Mouse (Mus musculus) hindbrain, embryonic 14.5 days (tissue): Measurements from ENCODE around the gene Rad21l. TPM values are rescaled to one million over a fixed set of nuclear protein-coding genes. Genes with fewer than 3 reads are reported as not detected.

Experiments used
- ATAC-seq: fragments of 200-750 bp; cut with Nextera tagmentation; 2 replicates; pipeline ENCODE4 v1.8.0; 2017; ENCODE audit warnings: moderate number of reproducible peaks, mild to moderate bottlenecking, moderate TSS enrichment, moderate library complexity; ENCODE audit not compliant: low FRiP score
- DNase-seq: peaks from one replicate; pipeline ENCODE4 v3.0.0-alpha.2; 2015; ENCODE audit warnings: low spot score
- H3K27ac ChIP-seq: fragments of 300-500 bp; sonication (generic); 2 replicates; pipeline ENCODE4 v1.5.1; 2014; ENCODE audit warnings: mild to moderate bottlenecking, moderate library complexity
- H3K27me3 ChIP-seq: fragments of 300-500 bp; sonication (generic); 2 replicates; pipeline ENCODE4 v1.6.1; 2014; ENCODE audit warnings: mild to moderate bottlenecking, low read length, mixed read lengths; ENCODE audit not compliant: control insufficient read depth, insufficient read depth
- H3K36me3 ChIP-seq: fragments of 300-500 bp; sonication (generic); replicated peaks from 2 replicates; pipeline ENCODE4 v1.6.1; 2014; ENCODE audit not compliant: control insufficient read depth, insufficient read depth
- H3K4me1 ChIP-seq: fragments of 300-500 bp; sonication (generic); replicated peaks from 2 replicates; pipeline ENCODE4 v1.6.1; 2014; ENCODE audit warnings: antibody characterized with exemption, low read length, mixed read lengths; ENCODE audit not compliant: control insufficient read depth, insufficient read depth
- H3K4me2 ChIP-seq: fragments of 300-500 bp; sonication (generic); replicated peaks from 2 replicates; pipeline ENCODE4 v1.6.1; 2014; ENCODE audit warnings: mild to moderate bottlenecking, moderate library complexity
- H3K4me3 ChIP-seq: fragments of 300-500 bp; sonication (generic); replicated peaks from 2 replicates; pipeline ENCODE4 v1.5.1; 2014; ENCODE audit warnings: mild to moderate bottlenecking, low read length
- H3K9ac ChIP-seq: fragments of 300-500 bp; sonication (generic); 2 replicates; pipeline ENCODE4 v1.6.1; 2014
- H3K9me3 ChIP-seq: fragments of 300-500 bp; sonication (generic); 2 replicates; pipeline ENCODE4 v1.6.1; 2016; ENCODE audit warnings: low read length; ENCODE audit not compliant: control insufficient read depth
- WGBS: fragments of 180-500 bp; shearing (Covaris S2); extraction: QIAGEN DNeasy Blood & Tissue Kit; methylation state at CpG from one replicate; pipeline ENCODE4 v1.1.7; 2014; 5-methylcytosine and 5-hydroxymethylcytosine counted together
- polyA plus RNA-seq: library from polyadenylated mRNA; unstranded; fragments of >200 nt; fragmentation: Nextera tagmentation; extraction: Ambion mirVana; gene quantifications from 2 replicates; pipeline ENCODE4 v1.2.1, GENCODE M21; 2014

Gene Rad21l
- polyA plus RNA-seq, 1 experiment from 2014 or later, result 0.35 TPM

GRCm38 (mm10) chr2:151676234-151676633 lies 7.9 kb upstream of the Rad21l start:
- Histone ChIP-seq H3K4me2 (no peak overlapping the region), H3K9me3 (no peaks in the 10 kb centered on the region), H3K4me1 (no peaks in the 10 kb centered on the region), H3K27me3 (no peaks in the 10 kb centered on the region), H3K4me3 (no peak overlapping the region), H3K9ac (no peak overlapping the region), H3K36me3 (no peaks in the 10 kb centered on the region), H3K27ac (no peak overlapping the region)
- 67% methylated on average over 2 of the region's 2 CpGs for WGBS
- ATAC-seq, result no peak
- DNase-seq, result peak; percentile 31

- Histone ChIP-seq H3K4me1 (0 out of 2 replicates have a peak, but pooled peaks cover 3% of the 10 kb centered on the region), H3K27ac (no peak overlapping the region), H3K9ac (no peak overlapping the region), H3K4me3 (no peak overlapping the region), H3K27me3 (no peaks in the 10 kb centered on the region; the same call in 1 of the 2 replicates), H3K4me2 (no peak overlapping the region), H3K9me3 (no peaks in the 10 kb centered on the region), H3K36me3 (no peaks in the 10 kb centered on the region)
- ATAC-seq, result 0 out of 2 replicates have a peak, but pooled peaks have one; percentile 31
- DNase-seq, result no peak
- 59% methylated on average over 1 of the region's 1 CpGs for WGBS
Measured at GRCm38 (mm10) chr2:151670968-151671329, 2.6 kb upstream of the Rad21l start.

GRCm38 (mm10) chr2:151670026-151670967 lies 2.0 kb upstream of the Rad21l start:
- H3K4me1 ChIP-seq, result 0 out of 2 replicates have a peak, but pooled peaks cover 3% of the 10 kb centered on the region
- H3K27me3 ChIP-seq, result no peaks in the 10 kb centered on the region; the same call in 1 of the 2 replicates
- peak overlapping the region; percentile 16 for H3K4me3 ChIP-seq
- H3K9ac ChIP-seq, result no peak overlapping the region
- no peaks in the 10 kb centered on the region for H3K9me3 ChIP-seq
- H3K4me2 ChIP-seq, result peak overlapping the region; percentile 42
- no peak overlapping the region for H3K27ac ChIP-seq
- WGBS, result 39% methylated on average over 47 of the region's 48 CpGs
- ATAC-seq, result peak; percentile 51; the same call in 1 of the 2 replicates
- DNase-seq, result no peak
- H3K36me3 ChIP-seq, result no peaks in the 10 kb centered on the region

GRCm38 (mm10) chr2:151652053-151652452 lies 16.3 kb downstream of the Rad21l start:
- no peak overlapping the region for H3K4me2 ChIP-seq
- DNase-seq, result no peak
- no peaks in the 10 kb centered on the region for H3K27me3 ChIP-seq
- 65% methylated on average over 1 of the region's 1 CpGs for WGBS
- no peaks in the 10 kb centered on the region for H3K9me3 ChIP-seq
- no peaks in the 10 kb centered on the region for H3K36me3 ChIP-seq
- H3K27ac ChIP-seq, result no peak overlapping the region
- H3K4me1 ChIP-seq, result no peaks in the 10 kb centered on the region
- H3K9ac ChIP-seq, result no peak overlapping the region
- no peak for ATAC-seq
- no peak overlapping the region for H3K4me3 ChIP-seq

GRCm38 (mm10) chr2:151636015-151636402 lies 32.3 kb downstream of the Rad21l start:
- H3K9ac ChIP-seq, result no peak overlapping the region
- no peak for ATAC-seq
- WGBS, result 72% methylated on average over 2 of the region's 2 CpGs

GRCm38 (mm10) chr2:151635362-151636014 lies 32.8 kb downstream of the Rad21l start:
- Histone ChIP-seq H3K36me3 (no peaks in the 10 kb centered on the region), H3K9ac (0 out of 2 replicates have a peak overlapping the region, but pooled peaks have one; percentile 13), H3K4me3 (no peak overlapping the region), H3K9me3 (no peaks in the 10 kb centered on the region), H3K4me1 (peaks cover 15% of the 10 kb centered on the region; the same call in 1 of the 2 replicates), H3K27me3 (0 out of 2 replicates have a peak, but pooled peaks cover 4% of the 10 kb centered on the region), H3K27ac (no peak overlapping the region; the same call in 1 of the 2 replicates), H3K4me2 (no peak overlapping the region)
- no peak for ATAC-seq
- no peak for DNase-seq
- 62% methylated on average over 9 of the region's 9 CpGs for WGBS

More at GRCm38 (mm10) chr2:151636015-151636402, 32.3 kb downstream of the Rad21l start:
- Histone ChIP-seq H3K27ac (no peak overlapping the region), H3K4me2 (no peak overlapping the region), H3K9me3 (no peaks in the 10 kb centered on the region), H3K27me3 (0 out of 2 replicates have a peak, but pooled peaks cover 4% of the 10 kb centered on the region), H3K4me3 (no peak overlapping the region), H3K36me3 (no peaks in the 10 kb centered on the region), H3K4me1 (peaks cover 10% of the 10 kb centered on the region; the same call in 1 of the 2 replicates)
- DNase-seq, result no peak

- Histone ChIP-seq H3K4me2 (no peak overlapping the region), H3K9me3 (no peaks in the 10 kb centered on the region), H3K27ac (no peak overlapping the region), H3K4me3 (no peak overlapping the region), H3K36me3 (no peaks in the 10 kb centered on the region), H3K4me1 (peaks cover 20% of the 10 kb centered on the region; the same call in 1 of the 2 replicates), H3K27me3 (0 out of 2 replicates have a peak, but pooled peaks cover 4% of the 10 kb centered on the region), H3K9ac (no peak overlapping the region)
- ATAC-seq (no peak), DNase-seq (peak; percentile 53)
- WGBS, result 33% methylated on average over 2 of the region's 2 CpGs
Measured at GRCm38 (mm10) chr2:151634903-151635302, 33.4 kb downstream of the Rad21l start.

GRCm38 (mm10) chr2:151632982-151633381 lies 35.4 kb downstream of the Rad21l start:
- Histone ChIP-seq H3K9ac (peak overlapping the region; percentile 93; the same call in 1 of the 2 replicates), H3K36me3 (no peaks in the 10 kb centered on the region), H3K4me3 (peak overlapping the region; percentile 92; the same call in 1 of the 2 replicates), H3K9me3 (no peaks in the 10 kb centered on the region), H3K4me2 (peak overlapping the region; percentile 69), H3K4me1 (peaks cover 22% of the 10 kb centered on the region; the same call in 1 of the 2 replicates), H3K27ac (no peak overlapping the region), H3K27me3 (0 out of 2 replicates have a peak, but pooled peaks cover 4% of the 10 kb centered on the region)
- no peak for ATAC-seq
- DNase-seq, result no peak
- 48% methylated on average over 5 of the region's 5 CpGs for WGBS
